Mouse (Mus musculus) CH12.LX (cell line): ENCODE measurements around the gene Zbtb42.

Experiments used
- CHD2 ChIP-seq: IDR thresholded peaks from 2 replicates; pipeline ENCODE4 v1.6.1; 2011; ENCODE audit warnings: low read length, improper control_type of control experiment
- CTCF ChIP-seq, 2 experiments: IDR thresholded peaks in 1 of 2; conservative IDR thresholded peaks in 1 of 2; 2 replicates each; pipeline ENCODE4 v1.5.1; 2011 to 2012; ENCODE audit warnings: low read depth in 2 of 2, low read length in 2 of 2, improper control_type of control experiment in 1 of 2, inconsistent platforms in 1 of 2, mild to moderate bottlenecking in 1 of 2, moderate library complexity in 1 of 2
- E2F4 ChIP-seq: IDR thresholded peaks from 2 replicates; pipeline ENCODE4 v1.6.1; 2011; ENCODE audit warnings: low read depth, low read length, improper control_type of control experiment; ENCODE audit not compliant: insufficient replicate concordance
- MAX ChIP-seq: IDR thresholded peaks from 2 replicates; pipeline ENCODE4 v1.6.1; 2011; ENCODE audit warnings: low read length, improper control_type of control experiment
- MXI1 ChIP-seq: IDR thresholded peaks from 2 replicates; pipeline ENCODE4 v1.6.1; 2011; ENCODE audit warnings: mild to moderate bottlenecking, low read depth, low read length, improper control_type of control experiment
- NRF1 ChIP-seq: IDR thresholded peaks from 2 replicates; pipeline ENCODE4 v1.6.1; 2014; ENCODE audit warnings: low read depth, mild to moderate bottlenecking, inconsistent platforms, low read length, improper control_type of control experiment, moderate library complexity
- POLR2A ChIP-seq: IDR thresholded peaks from 2 replicates; pipeline ENCODE4 v1.6.1; 2011; ENCODE audit warnings: low read depth, mild to moderate bottlenecking, improper control_type of control experiment, low read length
- POLR2AphosphoS2 ChIP-seq: IDR thresholded peaks from 2 replicates; pipeline ENCODE4 v1.6.1; 2011; ENCODE audit warnings: low read depth, low read length, improper control_type of control experiment
- RCOR1 ChIP-seq: conservative IDR thresholded peaks from 2 replicates; pipeline ENCODE4 v1.6.1; 2012; ENCODE audit warnings: low read depth, mild to moderate bottlenecking, inconsistent platforms, low read length, improper control_type of control experiment
- SIN3A ChIP-seq: IDR thresholded peaks from 2 replicates; pipeline ENCODE4 v1.6.1; 2012; ENCODE audit warnings: low read length, improper control_type of control experiment, inconsistent platforms
- TCF12 ChIP-seq: IDR thresholded peaks from 2 replicates; pipeline ENCODE4 v1.6.1; 2014; ENCODE audit warnings: low read depth, mild to moderate bottlenecking, inconsistent platforms, low read length, improper control_type of control experiment
- USF1 ChIP-seq: IDR thresholded peaks from 2 replicates; pipeline ENCODE4 v1.6.1; 2014; ENCODE audit warnings: low read depth, mild to moderate bottlenecking, inconsistent platforms, low read length, improper control_type of control experiment
- ZC3H11A ChIP-seq: IDR thresholded peaks from 2 replicates; pipeline ENCODE4 v1.6.1; 2012; ENCODE audit warnings: low read depth, mild to moderate bottlenecking, inconsistent platforms, low read length, improper control_type of control experiment
- ZNF384 ChIP-seq: IDR thresholded peaks from 2 replicates; pipeline ENCODE4 v1.6.1; 2012; ENCODE audit warnings: low read depth, low read length, improper control_type of control experiment, inconsistent platforms

DNA sequence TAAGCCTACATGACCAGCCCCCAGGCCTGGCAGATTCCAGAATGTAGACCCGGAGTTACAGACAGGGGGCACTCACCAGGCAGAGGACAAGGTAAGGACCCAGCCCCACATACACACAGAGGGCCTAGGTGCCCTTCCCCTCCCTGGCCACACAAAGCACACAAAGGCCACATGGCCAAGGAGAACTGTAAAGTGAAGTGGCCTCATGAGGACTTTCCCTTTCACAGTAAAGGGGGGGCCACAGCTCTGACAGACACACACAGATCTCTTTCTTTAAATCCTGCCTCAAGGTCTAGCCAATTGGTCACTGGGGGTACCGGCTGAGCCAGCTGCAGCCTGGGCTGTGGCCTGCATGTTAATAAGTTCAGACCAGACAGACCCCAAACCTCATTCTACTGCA, 14.5 kb upstream of the Zbtb42 start:
- no peak for TF ChIP-seq RCOR1
- no peak for TF ChIP-seq MXI1
- TF ChIP-seq USF1 = no peak
- TF ChIP-seq TCF12 = no peak
- TF ChIP-seq POLR2A = no peak
- no peak for TF ChIP-seq MAX
- no peak for TF ChIP-seq ZC3H11A
- TF ChIP-seq SIN3A = no peak
- TF ChIP-seq ZNF384 = no peak
- TF ChIP-seq CHD2 = no peak
- TF ChIP-seq CTCF (conservative IDR thresholded peaks at IDR 0.05 in 1 of 2, IDR thresholded peaks at IDR 0.05 in 1 of 2; ENCODE audit: low read depth in 2 of 2, low read length in 2 of 2) = no peak
- TF ChIP-seq E2F4 = no peak
- no peak for TF ChIP-seq POLR2AphosphoS2
- TF ChIP-seq NRF1 = no peak
